Mouse (Mus musculus): ENCODE measurements around the gene Rinl.

DNA sequence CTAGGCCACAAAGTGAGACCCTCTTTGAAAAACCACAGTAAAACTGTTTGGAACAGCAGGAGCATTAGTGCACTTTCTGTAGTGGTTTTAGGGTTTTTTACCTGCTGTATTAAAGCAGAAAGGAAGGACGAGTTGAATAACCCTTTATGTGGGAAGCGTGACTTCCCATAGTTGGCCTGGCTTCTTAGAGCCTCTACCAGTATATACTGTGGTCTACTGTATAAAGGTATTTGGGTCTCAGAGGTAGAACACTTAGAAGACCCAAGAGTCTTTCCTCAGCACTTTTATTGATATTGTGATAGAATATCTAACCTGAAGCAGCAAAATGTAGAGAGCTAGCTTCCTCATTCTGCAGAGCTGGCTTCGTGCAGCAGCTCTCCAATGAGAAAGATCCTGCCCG is 30.8 kb downstream of the Rinl start:
- TF ChIP-seq MAX (IDR thresholded peaks at IDR 0.05; ENCODE audit: low read depth) (no peak), POLR2A (IDR thresholded peaks at IDR 0.05; ENCODE audit: insufficient read length, low read depth) (no peak), POLR2AphosphoS2 (IDR thresholded peaks at IDR 0.05; ENCODE audit: insufficient read length, low read depth) (no peak), USF1 (IDR thresholded peaks at IDR 0.05; ENCODE audit: low read depth) (no peak), E2F4 (IDR thresholded peaks at IDR 0.05; ENCODE audit: insufficient read depth) (no peak), TCF12 (IDR thresholded peaks at IDR 0.05; ENCODE audit: insufficient read depth, poor library complexity, severe bottlenecking) (no peak)
